Mouse (Mus musculus) Muller cell, postnatal 12 days (primary cell): ENCODE results near the gene Herpud2.

Experiments
- DNase-seq: peaks from one replicate; pipeline ENCODE4 v3.0.0-alpha.2; 2015; ENCODE audit errors: inconsistent ontology term

The Herpud2 gene

DNA sequence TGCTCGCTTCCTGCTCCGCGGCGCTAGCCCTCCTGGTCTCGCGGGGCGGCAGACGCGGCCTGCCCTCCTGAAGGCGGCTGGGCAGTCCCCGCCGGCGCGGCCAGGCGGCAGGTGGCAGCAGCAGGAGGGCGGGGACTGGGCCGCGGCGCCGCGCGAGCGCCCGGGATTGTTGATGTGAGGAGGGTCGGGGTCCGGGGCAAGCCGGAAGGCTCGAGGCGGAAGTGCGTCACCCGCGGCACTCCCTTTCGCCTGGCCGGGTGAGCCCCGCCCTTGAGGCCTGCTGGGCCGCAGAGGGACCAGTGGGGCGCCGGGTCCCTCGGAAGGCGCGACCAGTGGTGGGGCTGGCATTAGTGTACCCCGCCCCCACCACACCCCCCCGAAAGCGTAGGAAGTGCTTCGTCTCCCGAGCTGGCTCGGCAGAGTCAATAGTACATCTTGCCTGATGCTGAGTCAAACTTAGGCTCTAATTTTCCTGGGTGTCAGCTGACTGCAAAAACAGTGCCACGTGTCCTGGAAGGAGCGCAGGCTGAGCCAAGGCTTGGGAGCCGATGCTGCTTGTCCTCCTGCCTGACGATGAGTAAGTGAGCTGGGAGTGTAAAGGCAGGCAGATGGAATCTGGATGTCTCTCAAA, at the start of gene Herpud2:
TSS of gene Herpud2 (minus strand) at position 210 of the 631 bp plus-strand sequence.
- peak; percentile 99 for DNase-seq

- no peak for DNase-seq
Observed at GRCm38 (mm10) chr9:25200987-25201386, 49.4 kb upstream of the Herpud2 start.

DNA sequence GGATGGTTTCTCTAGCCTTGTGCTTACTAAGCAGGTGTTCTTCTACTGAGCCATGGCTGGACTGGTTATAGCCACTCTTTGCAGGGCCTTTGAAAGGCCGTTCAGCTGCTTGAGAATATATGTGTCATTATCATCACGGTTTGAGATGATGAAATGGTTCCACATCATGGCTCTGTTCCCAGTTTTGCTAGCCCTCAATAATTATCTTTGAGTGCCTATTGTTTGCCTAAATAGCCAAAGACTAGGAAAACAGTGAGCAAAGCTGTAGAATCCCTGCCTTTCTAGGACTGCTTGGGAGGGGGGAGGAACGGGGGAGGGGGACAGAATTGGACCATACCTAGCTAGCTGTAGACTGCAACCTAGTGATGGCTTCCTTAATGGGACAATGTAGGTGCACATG, 48.5 kb upstream of the Herpud2 start:
- DNase-seq: peak; percentile 63

GRCm38 (mm10) chr9:25196746-25197145, 45.1 kb upstream of the Herpud2 start:
- no peak for DNase-seq

GRCm38 (mm10) chr9:25191612-25192011, 40.0 kb upstream of the Herpud2 start:
- no peak for DNase-seq

- DNase-seq: no peak
Observed at GRCm38 (mm10) chr9:25186501-25186900, 34.9 kb upstream of the Herpud2 start.

- DNase-seq: no peak
Observed at GRCm38 (mm10) chr9:25185854-25186253, 34.2 kb upstream of the Herpud2 start.

DNA sequence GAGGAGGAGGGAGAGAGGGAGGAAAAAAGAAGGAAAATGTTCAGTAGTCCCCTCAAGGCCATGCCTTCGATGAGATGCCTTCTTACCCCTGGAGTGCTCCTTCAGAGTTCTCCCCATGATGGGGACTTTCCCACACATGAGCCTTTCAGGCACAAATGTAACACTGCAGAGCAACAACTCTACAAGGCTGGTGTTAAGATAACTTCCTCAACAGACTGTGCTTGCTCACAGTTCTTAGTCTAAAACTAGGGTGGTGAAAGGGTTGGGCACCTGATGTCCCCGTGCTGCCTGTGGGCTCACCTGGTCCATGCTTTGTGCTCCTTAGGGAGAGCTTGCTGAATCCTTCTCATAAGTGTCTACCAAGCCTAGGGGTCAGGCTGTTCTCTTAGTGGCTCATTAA, 33.0 kb upstream of the Herpud2 start:
- no peak for DNase-seq

DNA sequence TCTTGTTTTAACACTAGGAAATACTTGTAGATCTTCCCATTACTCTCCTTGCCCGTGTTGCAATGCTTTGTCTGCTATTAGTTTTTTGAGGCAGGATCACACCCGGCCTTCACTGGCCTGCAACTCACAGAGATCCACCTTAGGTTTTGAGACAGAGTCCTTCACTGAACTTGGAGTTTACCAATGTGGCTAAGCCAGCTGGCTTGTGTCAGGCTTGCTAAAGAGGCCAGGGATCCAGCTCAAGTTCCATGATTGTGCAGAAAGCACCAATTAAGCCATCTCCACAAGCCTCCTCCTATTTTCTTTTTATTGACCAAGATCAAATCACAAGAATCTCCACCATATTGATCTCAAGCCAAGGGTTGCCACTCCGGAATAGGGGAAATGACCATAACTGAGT, 26.4 kb upstream of the Herpud2 start:
- DNase-seq: no peak

DNA sequence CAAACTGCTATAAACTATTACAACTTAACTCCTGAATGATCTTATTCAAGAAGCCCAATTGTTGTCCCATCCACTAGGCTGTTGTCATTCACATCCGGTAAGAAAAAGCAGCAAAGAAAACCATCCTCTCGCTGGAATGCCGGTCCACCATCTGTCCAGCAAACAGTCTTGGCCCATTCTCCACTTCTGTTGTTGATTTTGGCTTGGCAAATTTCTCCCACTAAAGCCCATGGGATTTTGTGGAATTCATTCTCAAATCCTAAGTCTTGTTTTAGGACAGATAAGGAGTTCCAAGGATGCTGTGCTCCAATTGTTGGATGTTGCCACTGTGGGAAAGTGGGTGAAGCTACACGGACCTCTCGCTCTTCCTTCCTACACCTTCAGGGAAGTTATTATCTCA, 25.6 kb upstream of the Herpud2 start:
- DNase-seq: no peak

DNA sequence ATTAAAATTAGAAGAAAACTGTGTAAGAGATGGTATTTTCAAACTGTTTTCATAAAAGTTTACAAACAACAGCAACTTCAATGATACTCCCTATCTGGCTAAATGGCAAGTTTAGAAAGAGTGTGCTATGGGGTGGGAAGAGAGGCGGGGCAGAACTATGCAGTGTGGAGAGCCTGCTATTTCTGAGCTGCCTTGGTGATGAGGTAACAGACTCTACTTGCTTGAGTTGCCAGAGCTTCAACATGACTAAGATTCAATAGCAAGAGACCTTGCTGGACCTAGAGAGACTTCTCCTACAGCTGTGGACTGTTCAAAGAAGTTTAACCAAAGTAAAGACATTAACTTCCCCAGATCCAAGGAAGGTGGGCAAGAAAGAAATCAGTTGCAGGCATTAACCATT, 24.9 kb upstream of the Herpud2 start:
- peak; percentile 22 for DNase-seq

DNA sequence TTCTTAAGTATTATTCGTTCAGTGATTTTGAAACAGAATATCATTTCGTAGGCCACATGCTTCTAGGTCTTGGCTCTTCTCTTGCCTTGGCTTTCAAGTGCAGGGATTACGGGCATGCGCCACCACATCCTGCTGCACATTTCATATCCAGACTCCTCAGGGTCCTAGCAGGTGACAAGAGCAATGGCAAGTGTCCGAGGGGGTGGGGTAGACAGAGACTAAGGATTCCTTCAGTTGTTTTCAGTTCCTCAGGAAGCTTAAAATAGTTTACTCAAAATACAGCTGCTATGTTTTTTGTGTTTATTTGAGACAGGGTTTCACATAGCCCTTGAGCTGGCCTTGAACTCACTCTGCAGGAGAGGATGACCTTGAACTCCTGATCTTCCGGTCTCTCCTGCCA, 24.4 kb upstream of the Herpud2 start:
- DNase-seq: no peak

DNA sequence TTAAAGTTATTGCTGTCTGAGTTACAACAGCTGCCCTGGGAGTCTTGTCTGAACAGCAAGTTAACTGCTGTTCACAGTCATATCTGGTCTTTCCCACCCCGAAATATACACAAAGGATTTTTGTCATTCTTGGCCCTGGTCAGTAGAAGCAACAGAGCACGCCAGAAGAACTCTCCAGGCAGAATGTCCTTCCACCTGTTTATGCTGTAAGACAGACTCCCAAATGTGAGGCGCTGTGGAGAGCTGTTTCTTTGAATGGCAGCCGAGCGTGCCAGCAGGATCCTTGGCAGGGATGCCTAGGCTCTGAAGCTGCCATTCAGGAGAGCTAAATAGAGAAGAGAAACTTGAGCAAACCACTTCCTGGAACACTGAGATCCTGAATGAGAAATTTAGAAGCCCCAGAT, 23.4 kb upstream of the Herpud2 start:
- peak; percentile 84 for DNase-seq

- DNase-seq: no peak
Observed at GRCm38 (mm10) chr9:25174614-25175013, 23.0 kb upstream of the Herpud2 start.

DNA sequence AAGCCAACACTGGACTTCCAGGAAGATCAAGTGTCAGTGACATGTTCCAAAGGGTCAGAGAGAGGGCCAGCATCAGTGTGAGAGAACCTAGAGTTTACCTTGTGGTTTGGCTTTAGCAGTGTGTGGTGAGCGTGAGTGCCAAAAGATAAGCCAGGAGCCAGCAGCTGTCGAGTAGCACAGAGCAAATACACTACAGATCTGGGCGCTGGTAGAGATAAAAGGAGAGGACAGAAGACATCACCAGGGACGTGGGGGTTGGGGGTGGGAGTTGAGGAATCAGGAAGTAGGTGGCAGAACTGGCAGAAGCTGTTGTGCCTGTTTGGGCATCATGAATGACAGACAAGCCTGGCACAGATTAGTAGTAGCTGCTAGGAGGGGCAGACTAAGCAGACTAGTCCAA, 21.6 kb upstream of the Herpud2 start:
- DNase-seq: no peak

DNA sequence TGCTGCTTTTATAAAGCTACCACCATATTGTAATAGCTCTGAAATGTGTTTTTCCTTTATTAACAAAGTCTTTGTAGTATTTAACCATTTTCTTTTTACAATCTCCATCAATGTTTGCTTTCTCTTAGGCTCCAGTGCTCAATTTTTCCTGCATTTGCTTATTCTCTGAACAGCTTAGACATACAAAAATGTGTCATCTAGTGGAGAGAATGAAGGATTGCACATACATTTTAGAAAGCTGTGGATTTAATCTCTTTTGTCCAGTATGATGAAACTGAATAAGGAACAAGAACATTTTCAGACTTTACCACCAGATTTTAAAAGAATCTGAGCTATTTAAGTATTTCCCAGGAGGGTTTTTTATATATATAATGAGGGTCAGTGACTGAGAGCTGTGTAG, 18.0 kb upstream of the Herpud2 start:
- peak; percentile 63 for DNase-seq

GRCm38 (mm10) chr9:25167458-25168084, 16.0 kb upstream of the Herpud2 start:
- DNase-seq: peak; percentile 66

DNA sequence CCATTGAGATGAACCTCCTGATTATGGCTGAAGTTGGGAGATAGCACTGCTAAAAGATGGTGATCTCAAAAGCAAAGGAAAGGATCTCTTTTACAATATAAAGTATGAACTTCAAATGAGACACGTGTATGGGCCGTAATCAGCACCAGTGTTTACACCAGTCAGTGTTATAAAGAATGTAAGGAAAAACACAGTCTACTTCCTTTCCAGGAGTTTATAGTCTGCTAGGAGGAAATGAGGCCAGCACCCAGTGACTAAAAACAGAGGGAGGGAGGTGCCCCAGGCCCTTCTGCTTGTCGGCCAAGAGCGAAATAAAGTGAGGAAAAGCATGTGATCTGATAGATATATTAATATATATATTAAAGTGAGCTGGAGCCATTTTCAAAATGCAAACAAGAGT, 6.6 kb upstream of the Herpud2 start:
- no peak for DNase-seq

GRCm38 (mm10) chr9:25156377-25156776, 4.8 kb upstream of the Herpud2 start:
- DNase-seq: no peak

- DNase-seq: no peak
Observed at GRCm38 (mm10) chr9:25153066-25153465, 1.4 kb upstream of the Herpud2 start.

GRCm38 (mm10) chr9:25152457-25152856, 837 bp upstream of the Herpud2 start:
- DNase-seq: no peak

- DNase-seq: no peak
Observed at GRCm38 (mm10) chr9:25150791-25151610, 619 bp downstream of the Herpud2 start.

DNA sequence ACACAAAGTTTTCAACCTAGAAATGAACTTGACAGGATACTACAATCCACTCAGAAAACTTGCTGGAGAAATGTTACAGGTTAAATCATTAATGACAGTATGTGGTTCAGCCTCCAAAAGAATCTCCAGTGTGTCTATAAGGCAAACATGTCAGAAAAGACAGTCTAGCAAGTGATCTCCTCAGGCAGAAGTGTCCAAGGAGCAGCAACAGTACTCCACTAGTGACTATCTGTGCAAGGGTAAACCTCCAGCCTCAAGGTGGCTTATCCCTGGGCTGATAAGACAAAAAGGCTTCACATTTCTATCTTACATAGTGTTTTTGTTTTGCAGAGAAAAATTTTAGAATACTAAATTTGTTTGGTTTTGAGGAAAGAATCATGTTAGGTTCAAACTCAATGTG, 2.9 kb downstream of the Herpud2 start:
- no peak for DNase-seq
